Mouse (Mus musculus): ENCODE data around the gene Zmat3.

DNA sequence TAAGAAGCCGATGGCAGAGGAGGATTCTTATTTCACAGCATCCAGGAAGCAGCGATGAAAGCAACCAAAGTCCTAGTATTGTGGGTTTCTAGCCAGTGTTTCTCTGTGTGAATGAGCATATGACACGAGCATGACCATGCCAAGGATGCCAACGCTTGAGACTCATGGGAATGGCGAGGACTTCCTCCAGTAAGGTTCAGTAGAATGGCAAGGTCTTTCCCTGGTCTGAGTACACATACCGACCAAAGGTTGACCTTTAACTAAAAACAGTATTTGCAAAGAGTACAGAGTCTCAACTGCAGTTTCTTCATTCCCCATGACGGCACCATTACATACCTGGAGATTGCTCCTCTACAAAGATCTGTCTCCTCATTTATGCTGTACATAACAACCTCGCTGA lies 28.2 kb upstream of the Zmat3 start:
- TF ChIP-seq POLR2A (IDR thresholded peaks at IDR 0.05; ENCODE audit: insufficient read depth, low read length), result no peak
- no peak for TF ChIP-seq CTCF (IDR thresholded peaks at IDR 0.05; ENCODE audit: low read depth, low read length)
